Mouse (Mus musculus) lung, adult 2 months (tissue): ENCODE measurements around the gene Il2ra. TPM values are rescaled to one million over a fixed set of nuclear protein-coding genes. Genes with fewer than 3 reads are reported as not detected.

Experiments used
- DNase-seq: peaks from one replicate; pipeline ENCODE4 v3.0.0; 2022
- H3K4me1 ChIP-seq: fragments of 200-500 bp; 2 replicates; pipeline ENCODE4 v1.6.1; 2011; ENCODE audit warnings: low read length; ENCODE audit not compliant: control insufficient read depth, insufficient read depth
- H3K4me3 ChIP-seq: fragments of 200-500 bp; replicated peaks from 2 replicates; pipeline ENCODE3; 2011; ENCODE audit warnings: low read depth, mild to moderate bottlenecking, control low read depth, low read length; ENCODE audit errors: extremely low read depth
- CTCF ChIP-seq: fragments of 200-500 bp; IDR thresholded peaks from 2 replicates; pipeline ENCODE4 v1.5.1; 2011; ENCODE audit warnings: mild to moderate bottlenecking, low read length, control low read depth; ENCODE audit not compliant: insufficient read depth
- POLR2A ChIP-seq: fragments of 200-500 bp; IDR thresholded peaks from 2 replicates; pipeline ENCODE4 v1.6.1; 2011; ENCODE audit warnings: low read depth, mild to moderate bottlenecking, control low read depth, low read length, borderline replicate concordance; ENCODE audit errors: extremely low read depth
- WGBS: fragments of 180-500 bp; shearing (Covaris S2); methylation state at CpG from one replicate; pipeline ENCODE4 v1.1.7; 2018; 5-methylcytosine and 5-hydroxymethylcytosine counted together
- polyA plus RNA-seq: library from polyadenylated mRNA; depleted of rRNA; stranded (reverse); fragments of >200 nt; gene quantifications from 2 replicates; pipeline ENCODE4 v1.2.3, GENCODE M21; 2012

Il2ra gene
- polyA plus RNA-seq, 1 experiment, result 0.30 TPM

DNA sequence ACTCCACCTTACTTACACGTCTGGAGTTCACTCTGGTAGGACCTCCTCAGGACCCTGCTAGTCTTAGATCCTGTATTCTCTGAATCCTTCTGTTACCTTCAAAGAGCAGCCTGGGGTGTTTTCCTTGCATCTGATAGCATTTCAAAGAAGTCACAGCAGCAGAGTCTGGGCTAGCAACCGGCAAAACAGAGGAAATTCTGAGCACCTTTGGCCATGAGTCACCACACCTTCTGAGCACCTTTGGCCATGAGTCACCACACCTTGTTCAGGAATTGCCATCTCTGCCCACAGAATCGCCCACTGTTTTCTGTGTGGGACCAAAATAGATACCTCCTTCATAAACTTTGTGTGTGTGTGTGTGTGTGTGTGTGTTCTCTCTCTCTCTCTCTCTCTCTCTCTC lies 8.9 kb downstream of the Il2ra start:
- no peak overlapping the region for H3K4me3 ChIP-seq
- TF ChIP-seq CTCF, result no peak
- TF ChIP-seq POLR2A, result no peak
- WGBS, result 36% methylated on average over 3 of the region's 3 CpGs
- no peaks in the 10 kb centered on the region; the same call in 1 of the 2 replicates for H3K4me1 ChIP-seq
- no peak for DNase-seq

- Histone ChIP-seq H3K4me3 (no peak overlapping the region), H3K4me1 (no peaks in the 10 kb centered on the region; the same call in 1 of the 2 replicates)
- no peak for DNase-seq
- WGBS, result 86% methylated on average over 3 of the region's 3 CpGs
- TF ChIP-seq POLR2A, result no peak
- TF ChIP-seq CTCF, result no peak
These were observed 9.6 kb downstream of the Il2ra start for GRCm38 (mm10) chr2:11652196-11652595.

GRCm38 (mm10) chr2:11652780-11653179 lies 10.2 kb downstream of the Il2ra start:
- Histone ChIP-seq H3K4me1 (no peaks in the 10 kb centered on the region; the same call in 1 of the 2 replicates), H3K4me3 (no peak overlapping the region)
- TF ChIP-seq POLR2A (no peak), CTCF (no peak)
- 52% methylated on average over 2 of the region's 2 CpGs for WGBS
- no peak for DNase-seq

GRCm38 (mm10) chr2:11653330-11653729 lies 10.7 kb downstream of the Il2ra start:
- no peak for DNase-seq
- Histone ChIP-seq H3K4me1 (no peaks in the 10 kb centered on the region; the same call in 1 of the 2 replicates), H3K4me3 (no peak overlapping the region)
- WGBS, result 19% methylated on average over 6 of the region's 6 CpGs
- no peak for TF ChIP-seq CTCF
- no peak for TF ChIP-seq POLR2A

- 62% methylated on average over 5 of the region's 5 CpGs for WGBS
- DNase-seq, result no peak
These were observed 11.2 kb downstream of the Il2ra start for GRCm38 (mm10) chr2:11653780-11654179.

GRCm38 (mm10) chr2:11654990-11655931 lies 12.7 kb downstream of the Il2ra start:
- Histone ChIP-seq H3K4me3 (no peak overlapping the region), H3K4me1 (no peaks in the 10 kb centered on the region; the same call in 1 of the 2 replicates)
- no peak for DNase-seq
- TF ChIP-seq POLR2A (no peak), CTCF (no peak)
- WGBS, result 52% methylated on average over 9 of the region's 9 CpGs

More at GRCm38 (mm10) chr2:11653780-11654179, 11.2 kb downstream of the Il2ra start:
- H3K4me3 ChIP-seq, result no peak overlapping the region
- TF ChIP-seq POLR2A (no peak), CTCF (no peak)
- H3K4me1 ChIP-seq, result no peaks in the 10 kb centered on the region; the same call in 1 of the 2 replicates

- no peaks in the 10 kb centered on the region; the same call in 1 of the 2 replicates for H3K4me1 ChIP-seq
- TF ChIP-seq POLR2A (no peak), CTCF (no peak)
- no peak for DNase-seq
- H3K4me3 ChIP-seq, result no peak overlapping the region
- 81% methylated on average over 2 of the region's 2 CpGs for WGBS
These were observed 15.0 kb downstream of the Il2ra start for GRCm38 (mm10) chr2:11657581-11657980.

DNA sequence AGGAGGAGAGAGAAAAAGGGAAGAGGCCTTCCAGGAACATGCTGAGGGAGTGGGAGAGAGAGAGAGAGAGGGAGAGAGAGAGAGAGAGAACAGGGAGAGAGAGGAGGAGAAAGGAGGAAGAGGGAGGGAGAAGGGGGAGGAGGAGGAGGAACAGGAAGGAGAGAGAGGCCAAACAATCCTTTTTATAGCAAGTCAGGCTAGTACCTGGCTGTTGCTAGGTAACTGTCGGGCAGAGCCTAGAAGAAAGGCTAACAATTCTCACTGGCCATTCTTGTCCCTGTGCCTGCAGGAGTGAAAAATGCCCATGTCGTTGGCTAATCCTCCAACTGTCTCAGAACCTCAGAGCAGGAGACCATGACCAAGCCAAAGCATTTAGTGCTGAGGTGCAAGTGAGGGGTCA lies 16.7 kb downstream of the Il2ra start:
- no peak for DNase-seq
- Histone ChIP-seq H3K4me3 (no peak overlapping the region), H3K4me1 (no peaks in the 10 kb centered on the region; the same call in 1 of the 2 replicates)
- no peak for TF ChIP-seq CTCF
- TF ChIP-seq POLR2A, result no peak
- 26% methylated on average over 2 of the region's 2 CpGs for WGBS

DNA sequence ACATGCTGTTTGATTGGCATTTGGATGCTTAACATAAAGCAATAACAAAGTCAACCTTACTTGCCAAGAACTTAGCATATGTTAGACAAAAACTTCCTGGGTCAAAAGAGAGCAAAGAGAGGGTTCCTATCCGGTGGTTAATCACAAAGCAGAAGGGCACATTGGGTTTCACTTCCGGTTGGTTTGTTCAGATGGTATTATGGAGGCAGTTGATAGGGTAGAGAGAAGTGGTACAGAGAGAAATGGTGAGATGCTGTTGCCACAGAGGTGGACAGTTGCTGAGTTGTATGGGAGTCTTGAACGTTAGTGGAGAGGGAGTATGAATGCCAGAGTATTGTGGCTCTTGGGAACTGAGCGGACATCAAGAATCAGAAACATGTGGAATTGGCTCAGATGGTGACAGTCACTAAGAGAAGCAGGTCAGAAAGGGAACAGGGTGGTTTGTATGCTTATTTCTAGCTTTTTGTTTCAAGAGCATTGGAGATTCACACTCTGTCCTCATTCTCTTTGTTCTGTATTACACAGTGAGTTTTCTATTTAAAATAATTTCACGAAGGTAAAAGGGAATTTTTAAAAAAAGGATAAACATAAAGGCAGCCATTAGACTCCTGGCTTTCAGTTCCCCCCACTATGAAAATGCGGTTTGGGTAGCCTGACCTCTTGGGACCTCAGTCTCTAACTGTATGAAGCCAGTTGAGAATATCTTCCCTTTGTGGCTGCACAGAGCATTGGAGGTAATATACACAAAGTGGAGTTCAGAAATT lies 19.7 kb downstream of the Il2ra start:
- no peak overlapping the region for H3K4me3 ChIP-seq
- DNase-seq, result no peak
- no peaks in the 10 kb centered on the region for H3K4me1 ChIP-seq
- TF ChIP-seq POLR2A (no peak), CTCF (no peak)
- 70% methylated on average over 6 of the region's 6 CpGs for WGBS

DNA sequence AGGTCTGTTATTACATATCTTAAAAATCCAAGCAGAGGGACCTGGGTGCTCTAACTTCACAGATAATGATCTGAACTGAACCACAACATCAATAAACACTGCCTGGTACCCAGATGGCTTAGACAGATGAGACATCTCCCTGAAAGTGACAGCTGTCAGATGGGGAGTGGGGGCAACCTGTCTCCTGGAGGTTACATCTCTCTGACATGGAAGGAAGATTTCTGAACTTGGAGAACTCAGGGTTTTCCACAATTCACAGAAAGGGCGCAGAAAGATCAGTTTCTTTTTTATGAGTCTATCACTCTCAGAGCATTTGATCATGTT lies 20.3 kb downstream of the Il2ra start:
- Histone ChIP-seq H3K4me3 (no peak overlapping the region), H3K4me1 (no peaks in the 10 kb centered on the region)
- no peak for DNase-seq
- TF ChIP-seq CTCF, result no peak
- TF ChIP-seq POLR2A, result no peak
- 89% methylated on average over 1 of the region's 1 CpGs for WGBS
